Mouse (Mus musculus): ENCODE measurements around the gene Fam172a.

Fam172a gene

GRCm38 (mm10) chr13:77977121-77977520 is 275.3 kb downstream of the Fam172a start:
- no peak for DNase-seq

GRCm38 (mm10) chr13:77982105-77982851 is 280.4 kb downstream of the Fam172a start:
- DNase-seq, result peak; percentile 43

GRCm38 (mm10) chr13:77982852-77983202 is 281.0 kb downstream of the Fam172a start:
- DNase-seq, result no peak

- no peak for DNase-seq
Observed at GRCm38 (mm10) chr13:77991189-77991886, 289.5 kb downstream of the Fam172a start.

- DNase-seq, result no peak
Observed at GRCm38 (mm10) chr13:78004649-78005048, 302.8 kb downstream of the Fam172a start.

- no peak for DNase-seq
Observed at GRCm38 (mm10) chr13:78005344-78005743, 303.5 kb downstream of the Fam172a start.

- DNase-seq, result no peak
Observed at GRCm38 (mm10) chr13:78010176-78010575, 308.3 kb downstream of the Fam172a start.

- DNase-seq, result no peak
Observed at GRCm38 (mm10) chr13:78024683-78025294, 323.0 kb downstream of the Fam172a start, which contains the start of gene Pou5f2. TSS of gene Pou5f2 (plus strand) at chr13:78024902.

GRCm38 (mm10) chr13:78032821-78033220 is 331.0 kb downstream of the Fam172a start:
- DNase-seq, result no peak

GRCm38 (mm10) chr13:78037203-78037602 is 335.4 kb downstream of the Fam172a start:
- peak; percentile 19 for DNase-seq

- DNase-seq, result no peak
Observed at GRCm38 (mm10) chr13:78043203-78043602, 341.4 kb downstream of the Fam172a start.

GRCm38 (mm10) chr13:78045116-78045515 is 343.3 kb downstream of the Fam172a start:
- no peak for DNase-seq

- DNase-seq, result no peak
Observed at GRCm38 (mm10) chr13:78087751-78088150, 385.9 kb downstream of the Fam172a start.

GRCm38 (mm10) chr13:78090701-78091100 is 388.9 kb downstream of the Fam172a start:
- no peak for DNase-seq

- no peak for DNase-seq
Observed at GRCm38 (mm10) chr13:78091949-78092348, 390.1 kb downstream of the Fam172a start.

GRCm38 (mm10) chr13:78094352-78094751 is 392.5 kb downstream of the Fam172a start:
- DNase-seq, result no peak

GRCm38 (mm10) chr13:78095071-78095973 is 393.5 kb downstream of the Fam172a start:
- no peak for DNase-seq

GRCm38 (mm10) chr13:78098858-78099445 is 397.1 kb downstream of the Fam172a start:
- DNase-seq, result no peak

GRCm38 (mm10) chr13:78099746-78100530 is 398.1 kb downstream of the Fam172a start:
- peak; percentile 5 for DNase-seq

GRCm38 (mm10) chr13:78100664-78101063 is 398.8 kb downstream of the Fam172a start:
- no peak for DNase-seq

GRCm38 (mm10) chr13:78102337-78102736 is 400.5 kb downstream of the Fam172a start:
- DNase-seq, result no peak

- DNase-seq, result no peak
Observed at GRCm38 (mm10) chr13:78104851-78105250, 403.0 kb downstream of the Fam172a start.
